Mouse (Mus musculus) hindbrain, postnatal 0 days (tissue): Measurements from ENCODE around the gene Fmo5. TPM values are rescaled to one million over a fixed set of nuclear protein-coding genes. Genes with fewer than 3 reads are reported as not detected.

Experiments
- ATAC-seq: fragments of 200-750 bp; cut with Nextera tagmentation; 2 replicates; pipeline ENCODE4 v1.8.0; 2017; ENCODE audit warnings: mild to moderate bottlenecking, moderate TSS enrichment, moderate library complexity
- DNase-seq: peaks from one replicate; pipeline ENCODE4 v3.0.0-alpha.2; 2015; ENCODE audit warnings: low spot score
- H3K27ac ChIP-seq: fragments of 300-500 bp; sonication (generic); 2 replicates; pipeline ENCODE4 v1.5.1; 2014; ENCODE audit warnings: mild to moderate bottlenecking
- H3K27me3 ChIP-seq: fragments of 300-500 bp; sonication (generic); 2 replicates; pipeline ENCODE4 v1.6.1; 2014; ENCODE audit warnings: low read length, mixed read lengths; ENCODE audit not compliant: insufficient read depth
- H3K36me3 ChIP-seq: fragments of 300-500 bp; sonication (generic); 2 replicates; pipeline ENCODE4 v1.6.1; 2014; ENCODE audit warnings: low read length, mixed read lengths; ENCODE audit not compliant: insufficient read depth
- H3K4me1 ChIP-seq: fragments of 300-500 bp; sonication (generic); 2 replicates; pipeline ENCODE4 v1.6.1; 2014; ENCODE audit warnings: antibody characterized with exemption, low read length, mixed read lengths; ENCODE audit not compliant: insufficient read depth
- H3K4me2 ChIP-seq: fragments of 300-500 bp; sonication (generic); 2 replicates; pipeline ENCODE4 v1.6.1; 2014; ENCODE audit warnings: low read depth, mild to moderate bottlenecking, low read length, moderate library complexity, mixed read lengths
- H3K4me3 ChIP-seq: fragments of 300-500 bp; sonication (generic); 2 replicates; pipeline ENCODE4 v1.5.1; 2014; ENCODE audit warnings: low read length
- H3K9ac ChIP-seq: fragments of 300-500 bp; sonication (generic); replicated peaks from 2 replicates; pipeline ENCODE4 v1.6.1; 2014; ENCODE audit warnings: mild to moderate bottlenecking, low read length, moderate library complexity, mixed read lengths
- H3K9me3 ChIP-seq: fragments of 300-500 bp; sonication (generic); 2 replicates; pipeline ENCODE4 v1.6.1; 2016; ENCODE audit warnings: low read length, mixed read lengths
- CTCF ChIP-seq: IDR thresholded peaks from 2 replicates; pipeline ENCODE4 v1.5.1; 2016; ENCODE audit warnings: antibody characterized with exemption, control low read depth, low read depth
- WGBS: fragments of 180-500 bp; shearing (Covaris S2); extraction: QIAGEN DNeasy Blood & Tissue Kit; methylation state at CpG from one replicate; pipeline ENCODE4 v1.1.7; 2014; 5-methylcytosine and 5-hydroxymethylcytosine counted together
- polyA plus RNA-seq: library from polyadenylated mRNA; unstranded; fragments of >200 nt; fragmentation: Nextera tagmentation; extraction: Ambion mirVana; gene quantifications from 2 replicates; pipeline ENCODE4 v1.2.1, GENCODE M21; 2015
- total RNA-seq: library from RNA; depleted of rRNA; stranded (reverse); fragments of >200 nt; gene quantifications from 2 replicates; pipeline ENCODE4 v1.2.3, GENCODE M21; 2014

Gene Fmo5
- total and polyA plus RNA-seq, 2 experiments from 2014 or later, result 0.84 to 0.88 TPM

- WGBS, result 83% methylated on average over 3 of the region's 3 CpGs
- H3K4me1 ChIP-seq, result no peaks in the 10 kb centered on the region
- no peak for DNase-seq
- H3K27me3 ChIP-seq, result no peaks in the 10 kb centered on the region
- H3K4me3 ChIP-seq, result no peak overlapping the region
- no peak overlapping the region for H3K4me2 ChIP-seq
- no peak overlapping the region for H3K27ac ChIP-seq
- no peak overlapping the region for H3K9ac ChIP-seq
- no peak for ATAC-seq
- TF ChIP-seq CTCF, result no peak
- no peaks in the 10 kb centered on the region for H3K9me3 ChIP-seq
- H3K36me3 ChIP-seq, result no peaks in the 10 kb centered on the region
Measured at GRCm38 (mm10) chr3:97649022-97649421, 20.4 kb downstream of the Fmo5 start.

GRCm38 (mm10) chr3:97649469-97649868, 20.9 kb downstream of the Fmo5 start:
- no peak for ATAC-seq

GRCm38 (mm10) chr3:97651604-97652003, 23.0 kb downstream of the Fmo5 start:
- Histone ChIP-seq H3K4me1 (no peaks in the 10 kb centered on the region), H3K27me3 (no peaks in the 10 kb centered on the region), H3K4me3 (no peak overlapping the region), H3K9ac (no peak overlapping the region), H3K36me3 (no peaks in the 10 kb centered on the region), H3K4me2 (no peak overlapping the region), H3K27ac (no peak overlapping the region), H3K9me3 (no peaks in the 10 kb centered on the region)
- WGBS, result 86% methylated on average over 10 of the region's 10 CpGs
- ATAC-seq (no peak), DNase-seq (no peak)
- no peak for TF ChIP-seq CTCF

More at GRCm38 (mm10) chr3:97649469-97649868, 20.9 kb downstream of the Fmo5 start:
- Histone ChIP-seq H3K27ac (no peak overlapping the region), H3K4me1 (no peaks in the 10 kb centered on the region), H3K4me2 (no peak overlapping the region), H3K27me3 (no peaks in the 10 kb centered on the region), H3K9me3 (no peaks in the 10 kb centered on the region), H3K9ac (no peak overlapping the region), H3K4me3 (no peak overlapping the region), H3K36me3 (no peaks in the 10 kb centered on the region)
- TF ChIP-seq CTCF, result no peak
- no peak for DNase-seq
- WGBS, result 83% methylated on average over 6 of the region's 6 CpGs

GRCm38 (mm10) chr3:97653781-97654180, 25.2 kb downstream of the Fmo5 start:
- Histone ChIP-seq H3K36me3 (no peaks in the 10 kb centered on the region), H3K27me3 (no peaks in the 10 kb centered on the region), H3K4me1 (no peaks in the 10 kb centered on the region), H3K4me2 (no peak overlapping the region), H3K9ac (no peak overlapping the region), H3K9me3 (no peaks in the 10 kb centered on the region), H3K27ac (no peak overlapping the region), H3K4me3 (no peak overlapping the region)
- no peak for TF ChIP-seq CTCF
- ATAC-seq (no peak), DNase-seq (no peak)
- WGBS, result 92% methylated on average over 5 of the region's 5 CpGs

- Histone ChIP-seq H3K4me3 (no peak overlapping the region), H3K36me3 (no peaks in the 10 kb centered on the region), H3K4me2 (no peak overlapping the region), H3K9ac (no peak overlapping the region), H3K4me1 (0 out of 2 replicates have a peak, but pooled peaks cover 7% of the 10 kb centered on the region), H3K27me3 (no peaks in the 10 kb centered on the region), H3K27ac (no peak overlapping the region), H3K9me3 (no peaks in the 10 kb centered on the region)
- 85% methylated on average over 8 of the region's 8 CpGs for WGBS
- TF ChIP-seq CTCF, result peak; percentile 54
- DNase-seq (no peak), ATAC-seq (no peak)
Measured at GRCm38 (mm10) chr3:97654901-97655300, 26.3 kb downstream of the Fmo5 start.

GRCm38 (mm10) chr3:97657655-97658411, 29.2 kb downstream of the Fmo5 start, which contains the start of gene Prkab2:
Gene Prkab2 (plus strand): TSS chr3:97658193.
- H3K9ac ChIP-seq, result peak within 1 kb of the TSS; percentile 74
- no peaks in the 10 kb centered on the region for H3K9me3 ChIP-seq
- ATAC-seq, result peak; percentile 98
- H3K4me3 ChIP-seq, result peak within 1 kb of the TSS; percentile 75
- H3K27me3 ChIP-seq, result no peaks in the 10 kb centered on the region
- peak within 1 kb of the TSS; percentile 89 for H3K4me2 ChIP-seq
- H3K36me3 ChIP-seq, result peaks cover 4% of the 10 kb centered on the region; the same call in 1 of the 2 replicates
- WGBS, result 1% methylated on average over 50 of the region's 51 CpGs
- peak within 1 kb of the TSS; percentile 49; the same call in 1 of the 2 replicates for H3K27ac ChIP-seq
- TF ChIP-seq CTCF, result no peak
- DNase-seq, result peak; percentile 98
- 0 out of 2 replicates have a peak, but pooled peaks cover 10% of the 10 kb centered on the region for H3K4me1 ChIP-seq
